Mouse (Mus musculus): ENCODE results near the gene Morn4.
"Not testable (repeated sequence)": the region's sequence is repeated elsewhere in the genome, so short reads cannot be mapped to it uniquely, and the experiment has no call there.

Morn4 gene

GRCm38 (mm10) chr19:42089103-42089747, 3.1 kb upstream of the Morn4 start:
- peak; percentile 60 to 82 for DNase-seq (ENCODE audit: inconsistent age in 2 of 2, low spot score in 1 of 2)

DNA sequence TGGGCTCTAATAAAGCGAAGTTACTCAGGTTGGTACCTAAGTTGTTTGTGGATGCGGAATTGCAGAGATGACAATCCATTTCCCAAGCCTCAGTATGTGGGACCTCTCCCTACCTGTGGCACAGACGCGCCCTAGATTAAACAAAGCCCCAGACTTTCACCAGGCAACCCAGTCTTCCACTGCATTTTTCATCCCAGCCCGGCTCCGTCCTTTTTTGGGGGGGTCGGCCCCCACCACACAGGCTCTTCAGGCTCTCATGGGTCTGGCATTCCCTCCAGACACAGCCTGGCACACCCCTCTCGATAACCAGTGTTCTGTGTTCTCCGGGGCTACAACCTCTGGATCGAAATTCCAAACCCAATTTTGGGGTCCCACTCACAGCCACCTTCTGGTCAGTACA, 467 bp downstream of the Morn4 start:
- no peak for DNase-seq (ENCODE audit: inconsistent age in 2 of 2, low spot score in 1 of 2)

DNA sequence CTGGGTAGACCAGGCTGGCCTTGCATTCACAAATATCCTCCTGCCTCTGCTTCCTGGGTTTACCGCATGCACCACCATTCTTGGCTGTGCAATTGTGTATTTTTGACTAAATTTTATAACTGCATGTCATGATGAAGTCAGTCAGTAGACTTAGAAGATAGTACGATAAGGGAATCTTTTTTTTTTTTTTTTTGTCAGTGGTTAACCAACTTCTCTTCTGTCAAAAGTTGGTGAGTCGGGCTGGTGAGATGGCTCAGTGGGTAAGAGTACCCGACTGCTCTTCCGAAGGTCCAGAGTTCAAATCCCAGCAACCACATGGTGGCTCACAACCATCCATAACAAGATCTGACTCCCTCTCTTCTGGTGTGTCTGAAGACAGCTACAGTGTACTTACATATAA, 4.5 kb downstream of the Morn4 start:
- DNase-seq (ENCODE audit: inconsistent age in 2 of 2, low spot score in 1 of 2): not testable (repeated sequence)

- DNase-seq (ENCODE audit: inconsistent age in 2 of 2, low spot score in 1 of 2): peak in 1 of 2 experiments; percentile 25
Observed at GRCm38 (mm10) chr19:42080469-42080868, 5.7 kb downstream of the Morn4 start.

DNA sequence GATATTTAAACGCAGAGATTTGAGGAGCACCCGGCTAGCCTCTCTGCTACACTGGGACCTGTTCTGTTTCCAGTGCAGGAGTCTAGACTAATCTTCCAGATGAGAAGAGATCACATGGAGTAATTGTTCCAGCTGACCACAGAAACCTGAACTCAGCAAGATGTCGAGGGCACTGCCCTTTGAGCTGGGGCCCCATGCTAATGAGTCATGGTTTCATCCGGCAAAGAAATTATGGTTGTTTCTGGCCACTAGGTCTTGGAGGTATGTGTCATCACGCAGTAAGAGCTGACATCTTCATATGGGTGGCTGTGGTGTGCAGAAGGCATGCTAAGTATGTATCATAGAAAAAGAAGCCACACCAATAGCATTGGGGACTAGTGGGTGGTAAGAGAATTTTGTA, 6.2 kb downstream of the Morn4 start:
- DNase-seq (ENCODE audit: inconsistent age in 2 of 2, low spot score in 1 of 2): peak; percentile 72 to 75

DNA sequence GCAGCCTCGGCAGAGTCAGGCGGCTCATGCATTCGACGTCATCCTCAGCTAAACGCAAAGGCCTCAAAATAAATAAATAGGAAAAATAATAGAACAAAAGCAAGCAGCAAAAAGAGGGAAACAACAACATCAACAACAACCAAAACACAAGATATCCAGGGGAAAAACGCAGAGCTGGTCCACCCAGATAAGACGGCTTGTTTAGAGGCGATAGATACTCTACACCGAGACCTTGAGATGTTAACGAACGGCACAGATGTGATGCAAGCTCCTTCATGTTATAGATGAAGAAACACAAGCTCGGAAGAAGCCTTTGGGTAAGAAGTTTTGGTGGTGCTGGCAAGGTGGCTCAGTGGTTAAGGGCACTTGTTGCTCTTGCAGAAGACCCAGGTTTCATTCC, 7.2 kb downstream of the Morn4 start:
- no peak for DNase-seq (ENCODE audit: inconsistent age in 2 of 2, low spot score in 1 of 2)

GRCm38 (mm10) chr19:42078566-42078965, 7.6 kb downstream of the Morn4 start:
- DNase-seq (ENCODE audit: inconsistent age in 2 of 2, low spot score in 1 of 2): no peak

DNA sequence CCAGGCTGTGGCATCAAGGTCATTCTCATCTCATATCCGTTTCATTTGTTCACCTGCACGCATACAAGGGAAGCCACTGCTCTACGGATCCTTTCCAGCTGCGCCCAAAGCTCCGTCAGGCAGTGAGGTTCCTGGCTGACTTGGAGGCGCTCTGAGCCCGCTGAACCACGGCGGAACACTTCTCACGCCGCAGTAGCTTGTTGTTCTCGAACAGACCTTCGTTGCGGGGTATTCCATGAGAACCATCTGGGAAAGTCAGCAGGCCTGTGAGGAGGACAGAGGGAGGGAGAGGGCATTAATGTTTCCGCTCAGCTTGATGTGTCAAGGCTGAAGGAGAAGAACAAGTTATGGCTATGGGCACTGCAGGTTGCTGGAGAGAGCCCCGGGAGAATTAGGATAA, 10.2 kb downstream of the Morn4 start:
- peak in 1 of 2 experiments; percentile 23 for DNase-seq (ENCODE audit: inconsistent age in 2 of 2, low spot score in 1 of 2)

- DNase-seq (ENCODE audit: inconsistent age in 2 of 2, low spot score in 1 of 2): peak in 1 of 2 experiments; percentile 66
Observed at GRCm38 (mm10) chr19:42075051-42075450, 11.1 kb downstream of the Morn4 start.

GRCm38 (mm10) chr19:42072802-42073201, 13.4 kb downstream of the Morn4 start:
- DNase-seq (ENCODE audit: inconsistent age in 2 of 2, low spot score in 1 of 2): peak; percentile 70 to 86

DNA sequence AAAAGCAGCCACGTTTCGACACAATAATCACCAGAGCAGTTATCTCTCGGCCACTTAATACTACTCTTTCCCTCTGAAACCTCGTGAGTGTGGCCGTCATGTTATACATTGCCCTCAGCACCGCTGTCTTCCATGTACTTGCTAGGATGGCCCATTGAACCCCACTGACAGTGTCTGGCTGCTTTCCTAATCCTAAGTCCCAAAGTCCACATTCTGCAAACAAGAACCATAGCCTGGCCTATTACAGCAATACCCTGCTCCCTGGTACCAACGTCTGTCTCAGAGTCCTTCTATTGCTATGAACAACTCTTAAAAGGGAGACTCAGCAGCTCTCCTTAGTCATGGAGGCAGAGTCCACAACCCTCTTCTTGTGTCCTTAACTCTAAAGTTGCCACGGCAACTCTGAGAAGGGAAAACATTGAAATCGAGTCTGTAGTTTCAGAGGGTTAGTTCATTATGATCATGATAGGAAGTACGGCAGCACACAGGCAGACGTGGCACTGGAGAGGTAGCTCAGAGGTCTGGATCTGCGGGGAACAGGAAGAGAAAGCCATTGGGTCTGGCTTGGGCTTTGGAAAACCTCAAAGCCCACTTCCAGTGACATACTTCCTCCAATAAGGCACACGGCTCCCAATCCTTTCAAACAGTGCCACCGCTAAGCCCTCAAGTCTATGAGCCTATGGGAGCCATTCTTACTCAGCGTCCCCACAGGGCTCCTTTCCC, 14.1 kb downstream of the Morn4 start:
- peak in 1 of 2 experiments; percentile 40 for DNase-seq (ENCODE audit: inconsistent age in 2 of 2, low spot score in 1 of 2)

DNA sequence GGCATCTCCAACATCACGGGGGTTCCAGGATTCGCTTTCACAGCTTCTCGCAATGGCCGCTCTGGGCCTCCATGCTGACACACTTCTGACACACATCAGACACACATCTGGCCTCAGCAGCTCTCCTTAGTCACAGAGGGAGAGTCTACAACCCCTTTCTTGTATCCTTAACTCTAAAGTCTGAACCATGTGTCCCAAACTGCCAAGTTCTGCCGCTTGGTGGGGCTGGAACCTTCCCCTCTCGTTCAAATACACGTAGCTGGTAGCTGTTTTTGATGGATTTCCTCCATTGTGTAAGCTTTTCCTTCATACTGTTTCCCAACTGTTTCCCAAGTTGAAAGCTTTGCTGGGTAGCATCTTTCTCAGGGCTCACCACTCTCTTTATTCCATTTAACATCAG, 14.9 kb downstream of the Morn4 start:
- peak in 1 of 2 experiments; percentile 54 for DNase-seq (ENCODE audit: inconsistent age in 2 of 2, low spot score in 1 of 2)

DNA sequence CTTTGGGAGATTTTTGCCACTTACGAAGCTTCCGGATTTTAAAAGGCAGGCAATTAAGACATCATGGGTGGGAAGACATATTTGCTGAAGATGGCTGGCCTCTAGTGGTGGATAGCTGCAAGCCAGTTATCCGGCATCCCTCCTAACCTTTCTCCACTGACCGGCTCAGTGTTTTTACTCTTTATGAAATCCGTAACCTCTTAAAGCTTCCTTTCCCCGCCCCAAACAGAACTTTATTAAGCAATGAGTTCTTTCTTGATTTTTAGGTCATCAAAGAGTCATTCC, 17.0 kb downstream of the Morn4 start:
- DNase-seq (ENCODE audit: inconsistent age in 2 of 2, low spot score in 1 of 2): peak in 1 of 2 experiments; percentile 82

GRCm38 (mm10) chr19:42068441-42069240, 17.5 kb downstream of the Morn4 start:
- DNase-seq (ENCODE audit: inconsistent age in 2 of 2, low spot score in 1 of 2): no peak

DNA sequence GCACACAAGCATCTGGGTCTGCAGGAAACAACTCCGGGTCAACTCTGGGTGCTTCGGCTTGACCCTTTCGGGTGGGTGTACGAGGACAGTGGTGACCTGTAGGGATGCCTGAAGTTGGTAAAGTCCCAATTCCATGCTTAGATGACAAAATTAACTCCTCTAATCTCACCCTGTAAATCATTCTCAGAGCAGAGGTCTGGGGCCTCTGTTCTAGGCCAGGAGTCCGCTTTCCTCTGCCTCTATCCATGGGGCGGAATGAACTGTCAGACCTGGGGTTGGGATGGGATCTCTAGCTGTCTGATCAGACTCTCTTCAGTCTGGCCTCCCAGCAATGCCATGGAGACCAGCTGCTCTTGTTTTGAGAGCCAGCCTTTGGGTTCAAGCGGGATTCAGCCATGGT, 24.7 kb downstream of the Morn4 start:
- no peak for DNase-seq (ENCODE audit: inconsistent age in 2 of 2, low spot score in 1 of 2)

DNA sequence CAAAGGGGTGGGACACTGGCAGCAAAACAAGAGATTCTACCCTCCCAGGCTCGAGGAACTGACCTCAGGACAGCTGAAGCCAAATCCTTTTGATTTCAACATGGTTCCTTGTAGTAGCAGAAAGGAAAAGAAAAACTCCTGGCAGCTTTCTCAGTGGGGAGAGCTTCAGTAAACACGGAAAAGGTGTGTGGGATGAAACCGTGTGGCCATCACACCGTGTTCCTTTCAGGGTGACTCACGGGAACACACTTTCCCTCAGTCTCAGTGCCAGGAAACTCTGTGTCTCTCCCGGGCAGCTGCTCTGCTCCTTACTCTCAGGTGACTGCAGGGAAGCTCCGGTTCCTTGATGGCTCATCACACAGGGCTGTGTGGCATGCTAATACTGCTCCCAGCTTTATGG, 27.7 kb downstream of the Morn4 start:
- peak; percentile 21 to 71 for DNase-seq (ENCODE audit: inconsistent age in 2 of 2, low spot score in 1 of 2)

- DNase-seq (ENCODE audit: inconsistent age in 2 of 2, low spot score in 1 of 2): no peak
Observed at GRCm38 (mm10) chr19:42056719-42057409, 29.3 kb downstream of the Morn4 start.

DNA sequence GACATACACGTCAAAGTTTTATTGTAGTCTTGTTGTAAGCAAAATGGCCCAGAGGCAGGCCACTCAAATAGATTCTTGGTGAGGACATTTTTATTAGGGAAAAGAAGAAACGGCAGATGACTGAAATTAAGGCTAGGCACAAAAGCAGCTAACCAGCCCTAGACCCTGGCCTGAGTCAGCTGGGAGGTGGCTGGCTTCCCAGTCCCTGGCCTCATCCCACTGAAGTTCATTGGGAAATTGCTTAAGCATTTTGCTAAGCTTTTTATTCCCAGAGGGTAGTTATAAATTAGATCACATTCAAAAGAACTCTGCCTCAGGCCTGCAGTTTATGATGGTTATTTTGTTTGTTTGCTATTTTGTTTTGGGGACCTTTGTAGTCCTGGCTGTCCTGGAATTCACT, 30.3 kb downstream of the Morn4 start:
- peak in 1 of 2 experiments; percentile 52 for DNase-seq (ENCODE audit: inconsistent age in 2 of 2, low spot score in 1 of 2)

- DNase-seq (ENCODE audit: inconsistent age in 2 of 2, low spot score in 1 of 2): peak in 1 of 2 experiments; percentile 25
Observed at GRCm38 (mm10) chr19:42054255-42054654, 31.9 kb downstream of the Morn4 start.

GRCm38 (mm10) chr19:42051948-42052347, 34.2 kb downstream of the Morn4 start, which contains the start of gene 4933411K16Rik:
Gene 4933411K16Rik (plus strand): TSS chr19:42052248.
- DNase-seq (ENCODE audit: inconsistent age in 2 of 2, low spot score in 1 of 2): no peak

- DNase-seq (ENCODE audit: inconsistent age in 2 of 2, low spot score in 1 of 2): no peak
Observed at GRCm38 (mm10) chr19:42051351-42051750, 34.8 kb downstream of the Morn4 start.
